8 mouse cellular contexts compared by ENCODE assay signal in genomic region chr3:89213803-89214530, GRCm38 (mm10). TPM values are rescaled to one million over a fixed set of nuclear protein-coding genes. Genes with fewer than 3 reads are reported as not detected.
DNase-seq lines count a peak whose midpoint lies in the region; ATAC-seq and TF ChIP-seq lines count a peak whose summit lies in the region.

No protein-coding gene starts in this region.

- peak; percentile 87 for ATAC-seq in activated CD4-positive, CD25-positive, alpha-beta regulatory T cell, adult 4 months
- peak; percentile 84 for ATAC-seq in common myeloid progenitor, adult 5-6 weeks (replicated peaks; ENCODE audit: low read depth, poor library complexity, severe bottlenecking)
- peak; percentile 90 for ATAC-seq in hindbrain, postnatal 0 days
- peak; percentile 90 for ATAC-seq in megakaryocyte, adult 5-6 weeks (ENCODE audit: poor library complexity, severe bottlenecking)

- WGBS in hindbrain, postnatal 0 days, result under 1% methylated on average over 69 of the region's 69 CpGs

- peaks cover 13% of the 10 kb centered on the region for H3K36me3 ChIP-seq in hindbrain, postnatal 0 days (ENCODE audit: insufficient read depth, low read length)

- peak; percentile 96 for DNase-seq in gastrocnemius, adult 2 months
- DNase-seq in hindbrain, postnatal 0 days (ENCODE audit: low spot score), result peak; percentile 97
- DNase-seq in left cerebral cortex, adult 8-10 months (ENCODE audit: low spot score in 2 of 2), result peak; percentile 78 to 89
- peak; percentile 95 for DNase-seq in right cerebral cortex, adult 18-20 months
- DNase-seq in urinary bladder, adult 2 months (ENCODE audit: low spot score), result peak; percentile 83

- H3K9ac ChIP-seq in hindbrain, postnatal 0 days (replicated peaks; ENCODE audit: low read length), result peak overlapping the region; percentile 75

- no peaks in the 10 kb centered on the region for H3K9me3 ChIP-seq in hindbrain, postnatal 0 days (ENCODE audit: low read length)

- no peaks in the 10 kb centered on the region for H3K27me3 ChIP-seq in hindbrain, postnatal 0 days (ENCODE audit: insufficient read depth, low read length)

- H3K4me3 ChIP-seq in gastrocnemius, adult 2 months, result peak overlapping the region; percentile 92
- peak overlapping the region; percentile 79 for H3K4me3 ChIP-seq in hindbrain, postnatal 0 days (ENCODE audit: low read length)

- H3K4me1 ChIP-seq in hindbrain, postnatal 0 days (ENCODE audit: insufficient read depth, low read length), result peaks cover 16% of the 10 kb centered on the region; the same call in 1 of the 2 replicates

- peak overlapping the region; percentile 95 for H3K27ac ChIP-seq in gastrocnemius, adult 2 months
- H3K27ac ChIP-seq in hindbrain, postnatal 0 days, result peak overlapping the region; percentile 96

- TF ChIP-seq CTCF in gastrocnemius, adult 2 months (IDR thresholded peaks at IDR 0.05), result no peak
- no peak for TF ChIP-seq CTCF in hindbrain, postnatal 0 days (IDR thresholded peaks at IDR 0.05; ENCODE audit: low read depth)

- H3K4me2 ChIP-seq in hindbrain, postnatal 0 days (ENCODE audit: low read depth, low read length), result peak overlapping the region; percentile 74

- intact Hi-C loops in gastrocnemius, adult 2 months (cut with DNase I), result loop anchor here (2.0 to 10.0 kb wide), 2 partner anchors 17 to 49 kb away; partner anchors contain the start of genes Clk2 and Hcn3

RNA-seq across cellular contexts. Expression of gene Thbs3, which starts 1.0 kb away (rescaled TPM):
- 1 to 10 TPM in 1 of 2 experiments, under 1 TPM in 1; 0.22 to 2.4 TPM for polyA plus RNA-seq in activated CD4-positive, CD25-positive, alpha-beta regulatory T cell, adult 4 months (2017; shearing (Covaris generic))
- 0.09 TPM in 1 of 2 replicates, not detected in the other for total RNA-seq in common myeloid progenitor, adult 5-6 weeks (2017)
- 10 to 100 TPM in 1 of 2 experiments, 1 to 10 TPM in 1; 6.4 to 10.2 TPM for total RNA-seq in gastrocnemius, adult 2 months (2021)
- total RNA-seq in hindbrain, postnatal 0 days (2014; rRNA removed), result 29.4 and 37.9 TPM in 2 replicates
- 36.8 and 37.2 TPM in 2 replicates for polyA plus RNA-seq in hindbrain, postnatal 0 days (2015; fragmentation: Nextera tagmentation; extraction: Ambion mirVana)
- 10 to 100 TPM; 14.2 to 24.3 (median 22.2) TPM for total RNA-seq in left cerebral cortex, adult 8-10 months (2022)
- total RNA-seq in megakaryocyte, adult 5-6 weeks (2015), result 0.07 TPM in 1 of 2 replicates, not detected in the other
- 0.12 and 0.70 TPM in 2 replicates for total RNA-seq in megakaryocyte, adult 5-6 weeks (2017)
- polyA plus RNA-seq in urinary bladder, adult 2 months (2012; rRNA removed), result 59.3 and 69.8 TPM in 2 replicates

RNA-seq across cellular contexts. Expression of gene Gba, which starts 11.2 kb away (rescaled TPM):
- polyA plus RNA-seq in activated CD4-positive, CD25-positive, alpha-beta regulatory T cell, adult 4 months (2017; shearing (Covaris generic)), result 10 to 100 TPM; 72.1 to 75.6 TPM
- 37.8 and 41.5 TPM in 2 replicates for total RNA-seq in common myeloid progenitor, adult 5-6 weeks (2017)
- total RNA-seq in gastrocnemius, adult 2 months (2021), result 10 to 100 TPM; 17.4 to 19.7 TPM
- total RNA-seq in hindbrain, postnatal 0 days (2014; rRNA removed), result 62.5 and 77.4 TPM in 2 replicates
- 45.8 and 46.8 TPM in 2 replicates for polyA plus RNA-seq in hindbrain, postnatal 0 days (2015; fragmentation: Nextera tagmentation; extraction: Ambion mirVana)
- 10 to 100 TPM; 52.5 to 62.4 (median 56.1) TPM for total RNA-seq in left cerebral cortex, adult 8-10 months (2022)
- 77.6 and 78.1 TPM in 2 replicates for total RNA-seq in megakaryocyte, adult 5-6 weeks (2015)
- total RNA-seq in megakaryocyte, adult 5-6 weeks (2017), result 71.1 and 79.5 TPM in 2 replicates
- polyA plus RNA-seq in urinary bladder, adult 2 months (2012; rRNA removed), result 58.7 and 60.8 TPM in 2 replicates

RNA-seq across cellular contexts. Expression of gene Mtx1, which starts 12.9 kb away (rescaled TPM):
- polyA plus RNA-seq in activated CD4-positive, CD25-positive, alpha-beta regulatory T cell, adult 4 months (2017; shearing (Covaris generic)), result 100 to 1,000 TPM in 1 of 2 experiments, 10 to 100 TPM in 1; 90.7 to 112 TPM
- total RNA-seq in common myeloid progenitor, adult 5-6 weeks (2017), result 81.9 and 104 TPM in 2 replicates
- 10 to 100 TPM; 40.7 to 51.4 TPM for total RNA-seq in gastrocnemius, adult 2 months (2021)
- total RNA-seq in hindbrain, postnatal 0 days (2014; rRNA removed), result 103 and 130 TPM in 2 replicates
- 186 TPM in 2 replicates for polyA plus RNA-seq in hindbrain, postnatal 0 days (2015; fragmentation: Nextera tagmentation; extraction: Ambion mirVana)
- total RNA-seq in left cerebral cortex, adult 8-10 months (2022), result 100 to 1,000 TPM in 2 of 4 experiments, 10 to 100 TPM in 2; 95.4 to 105 (median 99.8) TPM
- 49.5 and 57.8 TPM in 2 replicates for total RNA-seq in megakaryocyte, adult 5-6 weeks (2015)
- total RNA-seq in megakaryocyte, adult 5-6 weeks (2017), result 41.8 and 45.3 TPM in 2 replicates
- polyA plus RNA-seq in urinary bladder, adult 2 months (2012; rRNA removed), result 112 and 131 TPM in 2 replicates

RNA-seq across cellular contexts. Expression of gene Muc1, which starts 14.9 kb away (rescaled TPM):
- under 1 TPM; 0.88 to 0.97 TPM for polyA plus RNA-seq in activated CD4-positive, CD25-positive, alpha-beta regulatory T cell, adult 4 months (2017; shearing (Covaris generic))
- 0.29 TPM in 1 of 2 replicates, not detected in the other for total RNA-seq in common myeloid progenitor, adult 5-6 weeks (2017)
- total RNA-seq in gastrocnemius, adult 2 months (2021), result under 1 TPM; 0.13 to 0.22 TPM
- 1.9 TPM in 2 replicates for total RNA-seq in hindbrain, postnatal 0 days (2014; rRNA removed)
- 0.82 and 1.5 TPM in 2 replicates for polyA plus RNA-seq in hindbrain, postnatal 0 days (2015; fragmentation: Nextera tagmentation; extraction: Ambion mirVana)
- total RNA-seq in left cerebral cortex, adult 8-10 months (2022), result 1 to 10 TPM in 1 of 4 experiments, under 1 TPM in 3; 0.36 to 1.5 (median 0.67) TPM
- 0.25 and 0.58 TPM in 2 replicates for total RNA-seq in megakaryocyte, adult 5-6 weeks (2015)
- total RNA-seq in megakaryocyte, adult 5-6 weeks (2017), result 0.18 TPM in 1 of 2 replicates, not detected in the other
- 0.94 and 1.2 TPM in 2 replicates for polyA plus RNA-seq in urinary bladder, adult 2 months (2012; rRNA removed)

RNA-seq across cellular contexts. Expression of gene Fam189b, which starts 31.0 kb away (rescaled TPM):
- polyA plus RNA-seq in activated CD4-positive, CD25-positive, alpha-beta regulatory T cell, adult 4 months (2017; shearing (Covaris generic)), result 100 to 1,000 TPM; 158 to 168 TPM
- total RNA-seq in common myeloid progenitor, adult 5-6 weeks (2017), result 4.5 and 8.6 TPM in 2 replicates
- 10 to 100 TPM; 15.8 to 17.2 TPM for total RNA-seq in gastrocnemius, adult 2 months (2021)
- total RNA-seq in hindbrain, postnatal 0 days (2014; rRNA removed), result 15.2 and 19.7 TPM in 2 replicates
- polyA plus RNA-seq in hindbrain, postnatal 0 days (2015; fragmentation: Nextera tagmentation; extraction: Ambion mirVana), result 29.1 and 29.2 TPM in 2 replicates
- total RNA-seq in left cerebral cortex, adult 8-10 months (2022), result 10 to 100 TPM; 47.2 to 58.2 (median 52.3) TPM
- total RNA-seq in megakaryocyte, adult 5-6 weeks (2015), result 11.2 and 13.5 TPM in 2 replicates
- 3.3 and 5.6 TPM in 2 replicates for total RNA-seq in megakaryocyte, adult 5-6 weeks (2017)
- 32.9 and 42.3 TPM in 2 replicates for polyA plus RNA-seq in urinary bladder, adult 2 months (2012; rRNA removed)

Comparison
In these comparisons a context has a peak if more than half of its experiments do, and no peak if none do; other contexts are left out.
1. Peak in every context shown above with its lines: DNase-seq, ATAC-seq, H3K4me3 ChIP-seq and H3K27ac ChIP-seq.